Mouse (Mus musculus) hindbrain, embryonic 11.5 days (tissue): ENCODE measurements around the gene March9. TPM values are rescaled to one million over a fixed set of nuclear protein-coding genes. Genes with fewer than 3 reads are reported as not detected.

Experiments
- ATAC-seq: fragments of 200-750 bp; cut with Nextera tagmentation; 2 replicates; pipeline ENCODE4 v1.8.0; 2017; ENCODE audit warnings: mild to moderate bottlenecking, moderate TSS enrichment, moderate library complexity; ENCODE audit not compliant: low FRiP score
- DNase-seq: peaks from one replicate; pipeline ENCODE4 v3.0.0-alpha.2; 2015; ENCODE audit warnings: low spot score
- H3K27ac ChIP-seq: fragments of 300-500 bp; sonication (generic); 2 replicates; pipeline ENCODE4 v1.5.1; 2014; ENCODE audit warnings: mild to moderate bottlenecking, low read depth, low read length
- H3K27me3 ChIP-seq: fragments of 300-500 bp; sonication (generic); 2 replicates; pipeline ENCODE4 v1.6.1; 2014; ENCODE audit warnings: mild to moderate bottlenecking, low read length, moderate library complexity, mixed read lengths; ENCODE audit not compliant: control insufficient read depth, insufficient read depth
- H3K36me3 ChIP-seq: fragments of 300-500 bp; sonication (generic); 2 replicates; pipeline ENCODE4 v1.6.1; 2014; ENCODE audit warnings: mild to moderate bottlenecking, low read length, moderate library complexity, mixed read lengths; ENCODE audit not compliant: control insufficient read depth, insufficient read depth
- H3K4me1 ChIP-seq: fragments of 300-500 bp; sonication (generic); replicated peaks from 2 replicates; pipeline ENCODE4 v1.6.1; 2014; ENCODE audit warnings: low read length, mixed read lengths; ENCODE audit not compliant: control insufficient read depth, insufficient read depth
- H3K4me2 ChIP-seq: fragments of 300-500 bp; sonication (generic); replicated peaks from 2 replicates; pipeline ENCODE4 v1.6.1; 2014; ENCODE audit warnings: mild to moderate bottlenecking, low read depth, low read length
- H3K4me3 ChIP-seq: fragments of 300-500 bp; sonication (generic); 2 replicates; pipeline ENCODE4 v1.5.1; 2014; ENCODE audit warnings: low read depth, low read length
- H3K9ac ChIP-seq: fragments of 300-500 bp; sonication (generic); 2 replicates; pipeline ENCODE4 v1.6.1; 2014; ENCODE audit warnings: low read depth, low read length
- H3K9me3 ChIP-seq: fragments of 300-500 bp; sonication (generic); 2 replicates; pipeline ENCODE4 v1.6.1; 2016; ENCODE audit warnings: low read length; ENCODE audit not compliant: control insufficient read depth
- WGBS: fragments of 180-500 bp; shearing (Covaris S2); extraction: QIAGEN DNeasy Blood & Tissue Kit; methylation state at CpG from one replicate; pipeline ENCODE4 v1.1.7; 2014; 5-methylcytosine and 5-hydroxymethylcytosine counted together
- polyA plus RNA-seq: library from polyadenylated mRNA; unstranded; fragments of >200 nt; fragmentation: Nextera tagmentation; extraction: Ambion mirVana; gene quantifications from 2 replicates; pipeline ENCODE4 v1.2.1, GENCODE M21; 2014

The March9 gene
- polyA plus RNA-seq, 1 experiment from 2014 or later: 3.6 TPM

- DNase-seq (peak; percentile 32), ATAC-seq (no peak)
- Histone ChIP-seq H3K4me2 (no peak overlapping the region), H3K4me3 (no peak overlapping the region), H3K9me3 (no peaks in the 10 kb centered on the region), H3K27me3 (peaks cover 18% of the 10 kb centered on the region), H3K27ac (no peak overlapping the region), H3K9ac (no peak overlapping the region), H3K4me1 (peaks cover 5% of the 10 kb centered on the region; the same call in 1 of the 2 replicates), H3K36me3 (peaks cover 7% of the 10 kb centered on the region)
- WGBS: 77% methylated on average over 4 of the region's 4 CpGs
Measured at GRCm38 (mm10) chr10:127054646-127055045, 5.3 kb downstream of the March9 start.

- peaks cover 41% of the 10 kb centered on the region for H3K27me3 ChIP-seq
- ATAC-seq (no peak), DNase-seq (no peak)
- H3K27ac ChIP-seq: no peak overlapping the region
- H3K9ac ChIP-seq: no peak overlapping the region
- no peak overlapping the region for H3K4me3 ChIP-seq
- H3K4me1 ChIP-seq: no peaks in the 10 kb centered on the region
- no peaks in the 10 kb centered on the region for H3K36me3 ChIP-seq
- no peaks in the 10 kb centered on the region for H3K9me3 ChIP-seq
- H3K4me2 ChIP-seq: no peak overlapping the region
- WGBS: 20% methylated on average over 10 of the region's 10 CpGs
Measured at GRCm38 (mm10) chr10:127050119-127050474, 9.9 kb downstream of the March9 start.

GRCm38 (mm10) chr10:127049395-127050118, 10.4 kb downstream of the March9 start:
- no peaks in the 10 kb centered on the region for H3K36me3 ChIP-seq
- peaks cover 41% of the 10 kb centered on the region for H3K27me3 ChIP-seq
- ATAC-seq: no peak
- no peak overlapping the region; the same call in 1 of the 2 replicates for H3K4me3 ChIP-seq
- H3K27ac ChIP-seq: no peak overlapping the region
- H3K9ac ChIP-seq: no peak overlapping the region; the same call in 1 of the 2 replicates
- peak; percentile 39 for DNase-seq
- no peaks in the 10 kb centered on the region for H3K4me1 ChIP-seq
- H3K4me2 ChIP-seq: no peak overlapping the region
- 3% methylated on average over 29 of the region's 29 CpGs for WGBS
- no peaks in the 10 kb centered on the region for H3K9me3 ChIP-seq

- no peak overlapping the region for H3K4me2 ChIP-seq
Measured at GRCm38 (mm10) chr10:127048608-127049394, 11.2 kb downstream of the March9 start.

GRCm38 (mm10) chr10:127047954-127048353, 12.0 kb downstream of the March9 start, which contains the start of gene Cyp27b1:
Gene Cyp27b1, plus strand, starts transcription at chr10:127048250.
- no peak within 1 kb of the TSS for H3K4me2 ChIP-seq
- peaks cover 41% of the 10 kb centered on the region for H3K27me3 ChIP-seq
- no peak within 1 kb of the TSS for H3K27ac ChIP-seq
- no peaks in the 10 kb centered on the region for H3K36me3 ChIP-seq
- no peak within 1 kb of the TSS for H3K4me3 ChIP-seq
- no peaks in the 10 kb centered on the region for H3K9me3 ChIP-seq
- H3K9ac ChIP-seq: no peak within 1 kb of the TSS
- 29% methylated on average over 5 of the region's 5 CpGs for WGBS
- no peaks in the 10 kb centered on the region for H3K4me1 ChIP-seq
- no peak for DNase-seq
- no peak for ATAC-seq

More at GRCm38 (mm10) chr10:127048608-127049394, 11.2 kb downstream of the March9 start:
- 4% methylated on average over 35 of the region's 35 CpGs for WGBS
- peaks cover 41% of the 10 kb centered on the region for H3K27me3 ChIP-seq
- H3K27ac ChIP-seq: no peak overlapping the region
- H3K36me3 ChIP-seq: no peaks in the 10 kb centered on the region
- H3K9me3 ChIP-seq: no peaks in the 10 kb centered on the region
- DNase-seq: peak; percentile 34
- no peak for ATAC-seq
- no peak overlapping the region for H3K4me3 ChIP-seq
- H3K4me1 ChIP-seq: no peaks in the 10 kb centered on the region
- H3K9ac ChIP-seq: no peak overlapping the region

GRCm38 (mm10) chr10:127043187-127043586, 16.8 kb downstream of the March9 start:
- DNase-seq (no peak), ATAC-seq (no peak)
- Histone ChIP-seq H3K4me1 (peaks cover 3% of the 10 kb centered on the region; the same call in 1 of the 2 replicates), H3K9ac (no peak overlapping the region), H3K9me3 (no peaks in the 10 kb centered on the region), H3K27ac (no peak overlapping the region), H3K4me2 (no peak overlapping the region), H3K36me3 (no peaks in the 10 kb centered on the region), H3K4me3 (no peak overlapping the region), H3K27me3 (peaks cover 8% of the 10 kb centered on the region)
- 79% methylated on average over 6 of the region's 6 CpGs for WGBS

GRCm38 (mm10) chr10:127042468-127043115, 17.4 kb downstream of the March9 start:
- peak overlapping the region; percentile 67; the same call in 1 of the 2 replicates for H3K9ac ChIP-seq
- H3K27me3 ChIP-seq: peaks cover 2% of the 10 kb centered on the region; the same call in 1 of the 2 replicates
- peak overlapping the region; percentile 80 for H3K4me3 ChIP-seq
- H3K36me3 ChIP-seq: no peaks in the 10 kb centered on the region
- H3K4me2 ChIP-seq: peak overlapping the region; percentile 90
- no peak overlapping the region for H3K27ac ChIP-seq
- no peak for DNase-seq
- WGBS: 21% methylated on average over 5 of the region's 5 CpGs
- H3K4me1 ChIP-seq: peaks cover 3% of the 10 kb centered on the region; the same call in 1 of the 2 replicates
- H3K9me3 ChIP-seq: no peaks in the 10 kb centered on the region
- no peak for ATAC-seq

- Histone ChIP-seq H3K27ac (0 out of 2 replicates have a peak overlapping the region, but pooled peaks have one; percentile 25), H3K4me2 (peak overlapping the region; percentile 90), H3K36me3 (no peaks in the 10 kb centered on the region), H3K4me1 (peaks cover 3% of the 10 kb centered on the region; the same call in 1 of the 2 replicates), H3K4me3 (peak overlapping the region; percentile 80), H3K9ac (peak overlapping the region; percentile 67), H3K27me3 (no peaks in the 10 kb centered on the region), H3K9me3 (no peaks in the 10 kb centered on the region)
- DNase-seq: peak; percentile 95
- ATAC-seq: peak; percentile 90
- WGBS: under 1% methylated on average over 44 of the region's 44 CpGs
Measured at GRCm38 (mm10) chr10:127041774-127042338, 18.1 kb downstream of the March9 start.
